Mouse (Mus musculus) ES-E14 (cell line): ENCODE measurements at regions not wholly inside any gene's neighbourhood (a gene's known extent, or its start where the extent isn't known, plus 50 kb on each side); places are given as distances from the start of the nearest gene placed in this dataset.

Experiments used
- CHD2 ChIP-seq: IDR thresholded peaks from 2 replicates; pipeline ENCODE4 v1.6.1; 2014; ENCODE audit warnings: mild to moderate bottlenecking, low read depth, low read length, inconsistent platforms
- ZC3H11A ChIP-seq: IDR thresholded peaks from 2 replicates; pipeline ENCODE4 v1.6.1; 2012; ENCODE audit warnings: low read depth, mild to moderate bottlenecking, inconsistent platforms, low read length, borderline replicate concordance
- ZNF384 ChIP-seq: IDR thresholded peaks from 2 replicates; pipeline ENCODE4 v1.6.1; 2012; ENCODE audit warnings: low read depth, low read length, inconsistent platforms

DNA sequence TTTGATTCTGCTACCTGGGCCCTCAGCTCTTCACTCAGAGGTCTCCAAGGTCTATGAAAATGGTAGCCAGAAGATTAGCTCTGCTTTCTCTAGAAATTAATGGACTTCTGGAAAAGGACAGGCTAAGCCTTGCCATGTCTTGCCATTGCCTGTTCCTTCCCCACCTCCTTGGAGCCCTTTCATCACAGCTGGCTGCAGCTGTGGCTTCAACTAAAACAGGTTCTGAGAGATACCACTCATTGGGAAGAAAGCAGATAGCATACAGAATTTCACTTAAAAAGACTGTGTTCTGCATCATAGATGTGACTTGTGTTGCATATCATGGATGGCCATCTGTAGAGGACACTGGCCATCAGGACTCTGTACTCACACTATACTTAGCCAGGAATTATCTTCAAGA is 246.4 kb downstream of the Qk start:
- TF ChIP-seq CHD2 (no peak), ZNF384 (no peak), ZC3H11A (no peak)
